Mouse (Mus musculus): Measurements from ENCODE around the gene Adamts12. TPM values are rescaled to one million over a fixed set of nuclear protein-coding genes. Genes with fewer than 3 reads are reported as not detected.

The Adamts12 gene
- polyA plus RNA-seq, 1 experiment from 2014 or later: 2.2 TPM

DNA sequence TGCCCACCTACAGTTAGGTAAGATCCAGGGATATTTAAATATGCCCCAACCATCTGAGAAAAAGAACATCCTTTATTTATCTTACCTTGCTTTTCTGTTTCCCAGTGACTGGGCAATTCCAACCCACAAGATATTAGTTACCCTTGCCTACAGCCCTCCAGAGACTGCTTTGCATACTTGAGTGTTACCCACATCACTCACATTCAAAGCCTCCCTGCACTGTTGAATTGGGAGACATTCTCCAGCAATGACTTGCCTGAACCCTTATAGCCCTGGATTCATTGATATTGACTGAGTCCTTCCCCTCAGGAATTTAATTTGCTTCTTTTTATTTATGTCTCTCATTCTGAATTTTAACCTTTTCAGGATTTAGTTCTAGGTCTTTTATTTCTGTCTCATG is 53.8 kb downstream of the Adamts12 start:
- no peaks in the 10 kb centered on the region for H3K4me1 ChIP-seq
- no peak overlapping the region for H3K4me2 ChIP-seq
- H3K4me3 ChIP-seq: no peak overlapping the region
- no peaks in the 10 kb centered on the region for H3K36me3 ChIP-seq (replicated peaks)
- no peak overlapping the region for H3K27ac ChIP-seq
- no peaks in the 10 kb centered on the region for H3K27me3 ChIP-seq (replicated peaks)
- H3K9ac ChIP-seq: no peak overlapping the region
- no peak for ATAC-seq (replicated peaks)
- no peaks in the 10 kb centered on the region for H3K9me3 ChIP-seq

- Histone ChIP-seq H3K4me1 (no peaks in the 10 kb centered on the region), H3K4me3 (no peak overlapping the region), H3K27me3 (replicated peaks) (no peaks in the 10 kb centered on the region), H3K9ac (no peak overlapping the region), H3K4me2 (no peak overlapping the region), H3K27ac (no peak overlapping the region), H3K36me3 (replicated peaks) (no peaks in the 10 kb centered on the region), H3K9me3 (no peaks in the 10 kb centered on the region)
- 36% methylated on average over 1 of the region's 1 CpGs for WGBS
- ATAC-seq (replicated peaks): peak; percentile 42; the same call in 1 of the 2 replicates
These were observed 57.1 kb downstream of the Adamts12 start for GRCm38 (mm10) chr15:11121721-11122120.

- H3K4me2 ChIP-seq: no peak overlapping the region
- H3K9ac ChIP-seq: no peak overlapping the region
- H3K36me3 ChIP-seq (replicated peaks): no peaks in the 10 kb centered on the region
- H3K4me3 ChIP-seq: no peak overlapping the region
- no peak overlapping the region for H3K27ac ChIP-seq
- no peaks in the 10 kb centered on the region for H3K27me3 ChIP-seq (replicated peaks)
- ATAC-seq (replicated peaks): no peak
- H3K9me3 ChIP-seq: no peaks in the 10 kb centered on the region
- H3K4me1 ChIP-seq: no peaks in the 10 kb centered on the region
These were observed 60.8 kb downstream of the Adamts12 start for GRCm38 (mm10) chr15:11125361-11125760.

DNA sequence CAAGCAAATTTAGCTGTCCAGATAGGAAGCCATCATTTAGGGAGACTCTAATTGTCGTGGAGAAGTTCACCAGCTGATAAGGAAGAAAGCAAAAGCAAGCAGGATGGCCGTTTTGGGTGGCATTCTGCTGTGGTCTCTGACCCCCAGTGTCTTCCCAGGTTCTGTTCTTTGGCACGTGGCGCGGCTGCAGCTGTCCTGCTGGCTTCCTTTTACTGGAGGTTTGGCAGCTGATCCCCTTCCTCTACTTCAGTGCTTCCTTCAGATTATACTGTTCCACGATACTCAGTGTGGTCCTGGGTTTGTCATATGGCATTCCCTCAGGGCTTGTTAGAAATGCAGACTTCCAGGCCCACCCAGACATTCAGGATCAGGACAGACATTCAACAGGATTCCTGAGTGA is 63.9 kb downstream of the Adamts12 start:
- 67% methylated on average over 6 of the region's 6 CpGs for WGBS
- H3K27ac ChIP-seq: no peak overlapping the region
- no peaks in the 10 kb centered on the region for H3K4me1 ChIP-seq
- no peak overlapping the region for H3K4me2 ChIP-seq
- no peak for ATAC-seq (replicated peaks)
- no peaks in the 10 kb centered on the region for H3K27me3 ChIP-seq (replicated peaks)
- H3K9me3 ChIP-seq: no peaks in the 10 kb centered on the region
- no peak overlapping the region for H3K9ac ChIP-seq
- H3K4me3 ChIP-seq: no peak overlapping the region
- H3K36me3 ChIP-seq (replicated peaks): no peaks in the 10 kb centered on the region

DNA sequence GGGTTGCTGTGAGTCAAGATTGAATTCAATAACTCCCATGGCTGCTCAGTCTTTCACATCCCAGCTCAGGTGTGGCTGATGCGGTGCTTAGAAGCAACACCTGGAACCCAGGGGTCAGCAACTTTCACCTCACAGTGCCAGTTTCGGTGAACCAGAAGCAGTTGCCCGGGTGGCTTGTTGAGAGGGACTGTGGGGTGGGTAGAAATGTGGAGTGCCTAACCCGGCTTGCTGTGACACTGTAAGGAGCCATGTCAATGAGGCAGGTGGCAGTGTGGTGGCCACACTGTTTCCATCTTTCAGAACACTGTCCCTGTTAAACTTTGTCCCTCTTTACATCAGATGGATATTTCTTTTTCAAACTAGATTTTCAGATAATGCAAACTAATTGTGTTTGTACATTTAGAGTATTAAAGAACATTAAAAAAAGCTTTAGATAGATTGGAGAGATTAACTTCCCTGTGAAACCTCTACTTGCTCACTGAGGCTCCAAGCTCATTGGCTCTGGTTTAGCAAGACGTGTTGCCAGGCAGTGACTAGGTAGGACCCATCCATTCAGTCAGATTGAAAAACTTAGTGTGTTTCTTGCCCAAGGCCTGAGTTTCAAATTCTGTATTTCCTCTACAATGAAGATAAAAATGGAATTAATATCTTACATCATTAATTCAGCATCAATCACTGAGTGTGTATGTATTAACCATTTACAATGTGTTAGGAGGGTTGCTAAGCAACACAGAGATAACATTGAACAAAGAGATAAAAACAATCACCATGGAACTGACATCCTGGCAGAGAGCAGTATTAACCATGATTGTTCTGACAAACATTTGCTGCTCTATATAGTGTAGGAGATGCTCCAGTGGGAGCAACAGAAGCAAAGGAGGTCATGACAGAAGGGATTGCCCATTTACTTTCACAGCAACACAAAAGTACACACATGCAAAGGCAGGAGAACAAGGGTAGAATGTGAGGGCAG is 68.3 kb downstream of the Adamts12 start:
- no peaks in the 10 kb centered on the region for H3K27me3 ChIP-seq (replicated peaks)
- no peak overlapping the region for H3K9ac ChIP-seq
- H3K27ac ChIP-seq: no peak overlapping the region
- H3K4me2 ChIP-seq: no peak overlapping the region
- 89% methylated on average over 5 of the region's 5 CpGs for WGBS
- no peaks in the 10 kb centered on the region for H3K4me1 ChIP-seq
- H3K36me3 ChIP-seq (replicated peaks): no peaks in the 10 kb centered on the region
- H3K4me3 ChIP-seq: no peak overlapping the region
- H3K9me3 ChIP-seq: no peaks in the 10 kb centered on the region
- ATAC-seq (replicated peaks): peak; percentile 58

DNA sequence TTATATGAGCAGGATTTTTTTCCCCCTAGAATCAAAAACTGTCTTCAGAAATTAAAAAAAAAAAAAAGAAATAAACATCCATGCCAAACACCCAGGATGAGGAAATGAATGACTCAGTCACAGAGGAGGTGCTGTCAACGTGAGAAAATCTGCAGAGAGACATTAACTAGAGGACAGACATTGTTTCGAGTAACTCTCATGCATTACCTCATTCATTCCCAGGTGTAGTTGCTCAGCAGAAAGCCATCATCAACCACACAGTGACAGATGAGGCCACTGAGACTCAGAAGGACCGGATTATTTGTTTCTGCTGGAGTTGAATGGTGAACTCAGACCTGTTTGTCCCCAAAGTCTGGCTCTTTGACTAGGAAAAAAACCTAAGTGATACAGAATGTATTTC is 81.0 kb downstream of the Adamts12 start:
- H3K4me3 ChIP-seq: no peak overlapping the region
- WGBS: 83% methylated on average over 3 of the region's 3 CpGs
- ATAC-seq (replicated peaks): no peak
- no peaks in the 10 kb centered on the region for H3K4me1 ChIP-seq
- H3K36me3 ChIP-seq (replicated peaks): no peaks in the 10 kb centered on the region
- no peaks in the 10 kb centered on the region for H3K27me3 ChIP-seq (replicated peaks)
- H3K4me2 ChIP-seq: no peak overlapping the region
- no peak overlapping the region for H3K9ac ChIP-seq
- H3K9me3 ChIP-seq: no peaks in the 10 kb centered on the region
- no peak overlapping the region for H3K27ac ChIP-seq

DNA sequence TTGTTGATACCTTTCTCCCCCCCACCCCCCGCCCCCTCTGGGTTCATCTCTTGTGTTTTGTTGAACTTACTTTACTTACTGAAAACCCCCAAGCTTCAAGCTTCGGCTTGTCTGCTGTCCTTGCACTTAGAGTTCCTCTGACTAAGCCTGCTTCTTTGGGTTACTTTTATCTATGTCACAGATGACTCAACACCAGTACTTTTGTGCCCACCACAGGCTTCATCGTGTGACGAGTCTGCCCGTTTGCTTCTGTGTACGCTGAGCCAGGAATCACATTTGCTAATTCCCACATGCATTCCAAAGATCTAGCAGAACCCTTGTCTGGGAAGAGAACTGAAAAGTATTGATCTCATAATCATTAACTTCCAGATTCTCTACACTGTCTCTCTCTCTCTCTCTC is 94.8 kb downstream of the Adamts12 start:
- ATAC-seq (replicated peaks): no peak
- Histone ChIP-seq H3K4me1 (no peaks in the 10 kb centered on the region), H3K4me3 (no peak overlapping the region), H3K27me3 (replicated peaks) (no peaks in the 10 kb centered on the region), H3K9ac (no peak overlapping the region), H3K9me3 (no peaks in the 10 kb centered on the region), H3K4me2 (no peak overlapping the region), H3K27ac (no peak overlapping the region), H3K36me3 (replicated peaks) (no peaks in the 10 kb centered on the region)
- WGBS: 72% methylated on average over 6 of the region's 6 CpGs

DNA sequence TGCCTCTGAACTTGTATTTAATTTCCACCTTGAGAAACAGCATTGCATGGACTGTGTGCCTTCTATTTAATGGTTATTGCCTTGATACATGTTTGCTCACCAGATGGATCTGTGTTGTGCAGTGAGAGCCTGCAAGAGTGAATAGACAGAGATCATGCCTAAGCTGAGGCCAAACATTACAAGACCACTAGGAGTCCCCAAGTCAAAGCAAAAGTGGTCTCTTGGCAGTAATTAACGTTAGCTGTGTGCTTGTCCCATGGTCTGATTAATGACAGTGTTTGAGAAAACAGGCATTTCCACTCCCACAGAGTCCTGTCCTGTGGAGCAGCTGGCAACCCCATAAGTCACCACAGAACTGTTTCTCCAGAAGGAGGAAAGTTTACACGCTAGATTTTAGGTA is 96.2 kb downstream of the Adamts12 start:
- ATAC-seq (replicated peaks): no peak
- H3K4me2 ChIP-seq: no peak overlapping the region
- 69% methylated on average over 2 of the region's 2 CpGs for WGBS
- no peak overlapping the region for H3K9ac ChIP-seq
- no peaks in the 10 kb centered on the region for H3K36me3 ChIP-seq (replicated peaks)
- no peak overlapping the region for H3K4me3 ChIP-seq
- H3K27me3 ChIP-seq (replicated peaks): no peaks in the 10 kb centered on the region
- no peaks in the 10 kb centered on the region for H3K9me3 ChIP-seq
- H3K27ac ChIP-seq: no peak overlapping the region
- no peaks in the 10 kb centered on the region for H3K4me1 ChIP-seq

GRCm38 (mm10) chr15:11165883-11166282 is 101.3 kb downstream of the Adamts12 start:
- H3K36me3 ChIP-seq (replicated peaks): no peaks in the 10 kb centered on the region
- no peak overlapping the region for H3K4me2 ChIP-seq
- no peak for ATAC-seq (replicated peaks)
- no peak overlapping the region for H3K4me3 ChIP-seq
- no peak overlapping the region for H3K27ac ChIP-seq
- H3K9me3 ChIP-seq: no peaks in the 10 kb centered on the region
- WGBS: 38% methylated on average over 3 of the region's 3 CpGs
- H3K27me3 ChIP-seq (replicated peaks): no peaks in the 10 kb centered on the region
- H3K9ac ChIP-seq: no peak overlapping the region
- H3K4me1 ChIP-seq: no peaks in the 10 kb centered on the region

DNA sequence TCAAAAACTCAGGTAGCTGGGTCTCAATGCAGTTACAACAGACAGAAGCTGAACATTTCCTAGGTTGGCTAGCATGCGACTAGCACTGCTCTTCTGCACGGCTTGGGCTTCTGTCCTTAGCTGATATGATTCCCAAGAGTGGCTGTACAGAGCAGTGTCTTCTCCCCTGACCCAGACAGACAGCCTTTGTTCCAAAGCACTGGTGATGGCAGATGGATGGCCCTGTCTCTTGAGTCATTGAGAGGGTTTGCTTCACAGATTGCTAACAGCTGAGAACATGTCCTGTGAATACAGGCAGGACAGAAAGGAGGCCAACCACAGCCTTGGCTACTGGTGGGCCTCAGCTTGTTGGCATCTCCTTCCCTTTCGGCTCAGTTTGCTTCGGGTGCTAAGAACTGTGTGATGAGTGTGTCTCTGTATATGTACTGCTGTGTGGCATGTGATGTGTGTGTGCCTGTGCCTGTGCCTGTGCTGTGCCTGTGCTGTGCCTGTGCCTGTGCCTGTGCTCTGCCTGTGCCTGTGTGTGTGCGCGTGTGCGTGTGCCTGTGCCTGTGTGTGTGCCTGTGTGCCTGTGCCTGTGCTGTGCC is 109.4 kb downstream of the Adamts12 start:
- Histone ChIP-seq H3K9me3 (no peaks in the 10 kb centered on the region), H3K4me1 (no peaks in the 10 kb centered on the region), H3K27ac (no peak overlapping the region), H3K36me3 (replicated peaks) (no peaks in the 10 kb centered on the region), H3K9ac (no peak overlapping the region), H3K4me3 (no peak overlapping the region), H3K4me2 (no peak overlapping the region), H3K27me3 (replicated peaks) (no peaks in the 10 kb centered on the region)
- WGBS: 96% methylated on average over 7 of the region's 7 CpGs
- no peak for ATAC-seq (replicated peaks)

DNA sequence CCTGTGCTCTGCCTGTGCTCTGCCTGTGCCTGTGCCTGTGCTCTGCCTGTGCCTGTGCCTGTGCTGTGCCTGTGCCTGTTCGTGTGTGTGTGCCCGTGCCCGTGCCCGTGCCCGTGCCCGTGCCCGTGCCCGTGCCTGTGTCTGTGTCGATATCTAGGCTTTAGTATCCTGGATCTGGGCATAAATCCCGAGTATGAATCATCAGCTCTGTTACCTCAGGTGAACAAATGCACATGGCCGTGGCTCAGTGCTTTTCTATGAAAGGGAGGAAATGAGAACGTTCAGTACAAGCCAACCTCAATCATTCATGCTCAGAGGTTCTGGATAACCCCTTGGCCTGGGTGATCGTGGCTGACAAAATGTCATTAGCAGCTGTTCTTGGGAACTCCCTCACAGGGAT is 110.3 kb downstream of the Adamts12 start:
- H3K27me3 ChIP-seq (replicated peaks): no peaks in the 10 kb centered on the region
- H3K9me3 ChIP-seq: no peaks in the 10 kb centered on the region
- H3K27ac ChIP-seq: no peak overlapping the region
- no peaks in the 10 kb centered on the region for H3K4me1 ChIP-seq
- H3K4me2 ChIP-seq: no peak overlapping the region
- no peak overlapping the region for H3K4me3 ChIP-seq
- H3K9ac ChIP-seq: no peak overlapping the region
- WGBS: 82% methylated on average over 13 of the region's 13 CpGs
- no peaks in the 10 kb centered on the region for H3K36me3 ChIP-seq (replicated peaks)
- no peak for ATAC-seq (replicated peaks)

- Histone ChIP-seq H3K36me3 (replicated peaks) (no peaks in the 10 kb centered on the region), H3K4me3 (no peak overlapping the region), H3K27ac (no peak overlapping the region), H3K9me3 (no peaks in the 10 kb centered on the region), H3K4me2 (no peak overlapping the region), H3K4me1 (no peaks in the 10 kb centered on the region), H3K27me3 (replicated peaks) (no peaks in the 10 kb centered on the region), H3K9ac (no peak overlapping the region)
- ATAC-seq (replicated peaks): peak; percentile 48; the same call in 1 of the 2 replicates
- WGBS: 46% methylated on average over 9 of the region's 9 CpGs
These were observed 112.9 kb downstream of the Adamts12 start for GRCm38 (mm10) chr15:11177448-11177847.

DNA sequence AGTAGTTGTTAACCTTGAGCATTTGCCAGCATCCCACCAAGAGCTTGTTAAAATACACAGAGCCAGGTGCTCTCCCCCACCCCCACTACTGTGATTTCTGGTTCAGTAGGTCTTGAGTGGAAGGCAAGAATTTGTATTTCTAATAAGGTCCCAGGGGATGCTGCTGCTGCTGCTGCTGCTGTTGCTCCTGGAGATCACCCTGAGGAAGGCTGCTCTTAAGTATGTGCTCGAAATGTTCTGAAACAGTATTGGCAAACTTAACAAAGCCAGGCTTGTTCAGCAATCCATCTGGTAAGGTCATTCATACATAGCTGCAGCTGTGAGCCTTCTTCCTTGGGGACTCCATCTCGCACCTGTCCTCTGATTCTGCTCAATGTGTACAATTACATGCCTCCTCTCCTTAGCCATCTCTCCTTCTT is 115.2 kb downstream of the Adamts12 start:
- Histone ChIP-seq H3K9ac (no peak overlapping the region), H3K4me3 (no peak overlapping the region), H3K27ac (no peak overlapping the region), H3K9me3 (no peaks in the 10 kb centered on the region), H3K4me1 (no peaks in the 10 kb centered on the region), H3K36me3 (replicated peaks) (no peaks in the 10 kb centered on the region), H3K27me3 (replicated peaks) (no peaks in the 10 kb centered on the region), H3K4me2 (no peak overlapping the region)
- ATAC-seq (replicated peaks): peak; percentile 69
- 53% methylated on average over 2 of the region's 2 CpGs for WGBS

Data from midbrain, embryonic 15.5 days (tissue).